Mouse (Mus musculus): Measurements from ENCODE around the gene Nrip1. TPM values are rescaled to one million over a fixed set of nuclear protein-coding genes. Genes with fewer than 3 reads are reported as not detected.

Nrip1 gene
- total and polyA plus RNA-seq, 3 experiments: 3.1 to 32.3 (median 20.6) TPM

GRCm38 (mm10) chr16:76350922-76351321, 22.7 kb downstream of the Nrip1 start:
- H3K4me1 ChIP-seq (ENCODE audit: control insufficient read depth, insufficient read depth, low read length): peaks cover 8% of the 10 kb centered on the region
- H3K4me3 ChIP-seq: no peak overlapping the region
- peaks cover 20% of the 10 kb centered on the region for H3K36me3 ChIP-seq (ENCODE audit: control insufficient read depth, insufficient read depth, low read length)
- TF ChIP-seq POLR2A (IDR thresholded peaks at IDR 0.05; ENCODE audit: insufficient read depth, low read depth, low read length): no peak
- TF ChIP-seq EP300 (IDR thresholded peaks at IDR 0.05; ENCODE audit: insufficient read depth, low read depth, low read length): no peak
- no peak for TF ChIP-seq CTCF (IDR thresholded peaks at IDR 0.05)
- no peaks in the 10 kb centered on the region for H3K27me3 ChIP-seq (ENCODE audit: control insufficient read depth, insufficient read depth, low read length)
- H3K27ac ChIP-seq: no peak overlapping the region
- intact Hi-C loops (cut with DNase I): no loop called here
- WGBS: 79% methylated on average over 8 of the region's 8 CpGs
- peaks cover 3% of the 10 kb centered on the region for H3K79me2 ChIP-seq (replicated peaks; ENCODE audit: control insufficient read depth, insufficient read depth, low read length)
- DNase-seq: no peak
- H3K9ac ChIP-seq (ENCODE audit: low read depth, low read length): no peak overlapping the region

DNA sequence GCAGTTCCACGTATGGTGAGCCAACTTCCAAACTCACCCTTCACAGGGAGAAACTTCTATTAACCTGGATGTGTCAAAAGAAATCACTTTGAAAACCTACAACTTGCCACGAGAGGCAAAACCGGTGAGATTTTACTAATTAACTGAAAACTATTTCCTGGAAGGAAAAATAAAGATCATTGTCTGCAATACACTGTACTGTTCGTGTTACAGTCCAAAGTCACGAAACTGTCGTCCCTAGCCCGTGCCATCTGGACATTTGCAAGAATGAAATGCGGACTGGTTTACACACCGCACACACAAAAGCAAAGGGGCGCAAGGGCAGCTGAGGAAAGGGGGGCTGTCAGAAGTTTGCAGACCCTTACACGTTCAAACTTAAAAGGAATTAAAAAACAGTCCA, 24.6 kb downstream of the Nrip1 start:
- DNase-seq: no peak
- 83% methylated on average over 11 of the region's 11 CpGs for WGBS
- Histone ChIP-seq H3K27me3 (ENCODE audit: control insufficient read depth, insufficient read depth, low read length) (no peaks in the 10 kb centered on the region), H3K27ac (no peak overlapping the region), H3K79me2 (replicated peaks; ENCODE audit: control insufficient read depth, insufficient read depth, low read length) (peaks cover 7% of the 10 kb centered on the region), H3K36me3 (ENCODE audit: control insufficient read depth, insufficient read depth, low read length) (peaks cover 11% of the 10 kb centered on the region), H3K4me1 (ENCODE audit: control insufficient read depth, insufficient read depth, low read length) (peaks cover 4% of the 10 kb centered on the region; the same call in 1 of the 2 replicates), H3K9ac (ENCODE audit: low read depth, low read length) (no peak overlapping the region), H3K4me3 (no peak overlapping the region)
- no peak for TF ChIP-seq EP300 (IDR thresholded peaks at IDR 0.05; ENCODE audit: insufficient read depth, low read depth, low read length)
- no peak for TF ChIP-seq CTCF (IDR thresholded peaks at IDR 0.05)
- TF ChIP-seq POLR2A (IDR thresholded peaks at IDR 0.05; ENCODE audit: insufficient read depth, low read depth, low read length): no peak
- intact Hi-C loops (cut with DNase I): no loop called here

DNA sequence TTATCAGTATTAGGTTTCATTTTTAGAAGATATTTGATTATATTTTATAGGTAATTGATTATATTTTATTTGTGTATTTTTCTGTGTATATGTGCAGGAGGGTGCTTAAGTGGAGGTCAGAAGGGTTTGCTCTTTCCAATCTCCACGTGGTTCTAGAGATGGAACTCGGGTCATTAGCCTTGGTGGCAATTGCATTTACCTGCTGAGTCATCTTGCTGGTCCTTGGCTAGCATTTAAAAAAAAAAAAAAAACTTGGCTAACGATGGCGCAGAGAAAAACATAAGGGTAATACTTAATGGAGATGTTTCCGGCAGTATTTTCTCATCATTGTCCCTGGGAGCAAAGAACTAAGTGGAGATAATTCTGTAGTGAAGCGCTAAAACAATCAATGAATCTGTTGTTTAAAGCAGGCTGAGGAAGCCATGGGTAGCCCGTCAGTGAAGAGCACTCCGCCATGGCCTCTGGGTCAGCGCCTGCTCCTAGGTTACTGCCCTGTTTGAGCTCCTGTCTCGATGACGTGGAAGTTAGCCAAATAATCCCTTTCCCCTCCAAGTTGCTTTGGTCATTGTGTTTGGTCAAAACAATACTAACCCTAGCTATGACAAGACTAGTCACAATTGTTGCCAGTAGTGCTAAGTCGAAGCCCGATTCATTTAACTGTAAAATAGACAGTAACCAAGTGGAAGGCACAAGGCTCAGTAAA, 25.8 kb downstream of the Nrip1 start:
- peaks cover 8% of the 10 kb centered on the region for H3K79me2 ChIP-seq (replicated peaks; ENCODE audit: control insufficient read depth, insufficient read depth, low read length)
- no peak overlapping the region for H3K27ac ChIP-seq
- peaks cover 2% of the 10 kb centered on the region; the same call in 1 of the 2 replicates for H3K4me1 ChIP-seq (ENCODE audit: control insufficient read depth, insufficient read depth, low read length)
- intact Hi-C loops (cut with DNase I): no loop called here
- DNase-seq: no peak
- 88% methylated on average over 13 of the region's 13 CpGs for WGBS
- TF ChIP-seq POLR2A (IDR thresholded peaks at IDR 0.05; ENCODE audit: insufficient read depth, low read depth, low read length) (no peak), EP300 (IDR thresholded peaks at IDR 0.05; ENCODE audit: insufficient read depth, low read depth, low read length) (no peak), CTCF (IDR thresholded peaks at IDR 0.05) (no peak)
- no peak overlapping the region for H3K4me3 ChIP-seq
- peaks cover 11% of the 10 kb centered on the region for H3K36me3 ChIP-seq (ENCODE audit: control insufficient read depth, insufficient read depth, low read length)
- H3K27me3 ChIP-seq (ENCODE audit: control insufficient read depth, insufficient read depth, low read length): no peaks in the 10 kb centered on the region
- no peak overlapping the region for H3K9ac ChIP-seq (ENCODE audit: low read depth, low read length)

DNA sequence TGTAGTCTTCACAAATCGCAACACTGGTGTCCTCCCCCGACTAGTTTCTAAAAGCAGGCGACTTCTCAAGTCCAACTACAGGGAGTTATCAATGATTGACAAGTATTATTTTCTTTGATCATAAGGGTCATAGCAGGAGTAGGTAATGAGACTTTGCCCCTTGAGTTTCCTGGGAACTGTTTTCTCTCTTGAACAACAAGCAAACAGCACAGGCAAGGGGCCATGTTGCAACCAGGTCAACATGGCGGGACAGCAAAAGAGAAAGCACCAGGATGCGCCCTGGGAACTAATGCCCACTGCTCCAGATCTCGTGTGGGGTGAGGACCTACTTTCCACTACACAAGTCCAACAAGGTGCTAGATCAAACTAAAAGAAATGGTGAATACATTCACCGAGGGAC, 27.3 kb downstream of the Nrip1 start:
- Histone ChIP-seq H3K9ac (ENCODE audit: low read depth, low read length) (no peak overlapping the region), H3K27ac (no peak overlapping the region), H3K79me2 (replicated peaks; ENCODE audit: control insufficient read depth, insufficient read depth, low read length) (peaks cover 15% of the 10 kb centered on the region), H3K36me3 (ENCODE audit: control insufficient read depth, insufficient read depth, low read length) (peaks cover 11% of the 10 kb centered on the region), H3K4me1 (ENCODE audit: control insufficient read depth, insufficient read depth, low read length) (peaks cover 8% of the 10 kb centered on the region), H3K27me3 (ENCODE audit: control insufficient read depth, insufficient read depth, low read length) (no peaks in the 10 kb centered on the region), H3K4me3 (no peak overlapping the region)
- no peak for DNase-seq
- 88% methylated on average over 7 of the region's 7 CpGs for WGBS
- TF ChIP-seq POLR2A (IDR thresholded peaks at IDR 0.05; ENCODE audit: insufficient read depth, low read depth, low read length) (no peak), CTCF (IDR thresholded peaks at IDR 0.05) (no peak), EP300 (IDR thresholded peaks at IDR 0.05; ENCODE audit: insufficient read depth, low read depth, low read length) (no peak)
- intact Hi-C loops (cut with DNase I): no loop called here

- Histone ChIP-seq H3K27ac (no peak overlapping the region), H3K4me3 (no peak overlapping the region), H3K27me3 (ENCODE audit: control insufficient read depth, insufficient read depth, low read length) (no peaks in the 10 kb centered on the region), H3K9ac (ENCODE audit: low read depth, low read length) (no peak overlapping the region), H3K79me2 (replicated peaks; ENCODE audit: control insufficient read depth, insufficient read depth, low read length) (peaks cover 15% of the 10 kb centered on the region), H3K4me1 (ENCODE audit: control insufficient read depth, insufficient read depth, low read length) (peaks cover 8% of the 10 kb centered on the region), H3K36me3 (ENCODE audit: control insufficient read depth, insufficient read depth, low read length) (peaks cover 11% of the 10 kb centered on the region)
- 93% methylated on average over 3 of the region's 3 CpGs for WGBS
- no peak for DNase-seq
- intact Hi-C loops (cut with DNase I): no loop called here
- no peak for TF ChIP-seq CTCF (IDR thresholded peaks at IDR 0.05)
- no peak for TF ChIP-seq EP300 (IDR thresholded peaks at IDR 0.05; ENCODE audit: insufficient read depth, low read depth, low read length)
Observed at GRCm38 (mm10) chr16:76344761-76345368, 28.8 kb downstream of the Nrip1 start.

DNA sequence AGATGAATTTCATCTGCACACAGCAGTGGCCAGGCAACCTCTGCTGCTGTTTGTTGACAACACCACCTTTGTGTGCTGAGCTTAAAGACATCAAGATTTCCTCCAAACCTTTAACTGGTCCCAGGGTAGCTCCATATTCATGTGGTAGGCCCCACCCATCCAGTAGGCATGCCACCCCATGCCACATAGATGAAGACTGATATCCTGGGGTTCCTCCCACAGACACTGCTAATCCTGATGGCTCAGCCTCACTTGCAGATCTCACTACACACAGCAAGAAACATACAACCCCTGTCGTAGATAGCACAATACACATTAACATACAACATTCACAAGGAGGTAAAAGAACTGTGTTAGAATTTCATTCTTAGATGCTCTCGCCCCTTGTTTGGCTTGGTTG, 29.6 kb downstream of the Nrip1 start:
- Histone ChIP-seq H3K27me3 (ENCODE audit: control insufficient read depth, insufficient read depth, low read length) (no peaks in the 10 kb centered on the region), H3K27ac (no peak overlapping the region), H3K9ac (ENCODE audit: low read depth, low read length) (no peak overlapping the region), H3K4me3 (no peak overlapping the region), H3K36me3 (ENCODE audit: control insufficient read depth, insufficient read depth, low read length) (peaks cover 11% of the 10 kb centered on the region), H3K79me2 (replicated peaks; ENCODE audit: control insufficient read depth, insufficient read depth, low read length) (peaks cover 15% of the 10 kb centered on the region), H3K4me1 (ENCODE audit: control insufficient read depth, insufficient read depth, low read length) (peaks cover 9% of the 10 kb centered on the region)
- intact Hi-C loops (cut with DNase I): no loop called here
- no peak for DNase-seq
- WGBS: 98% methylated on average over 2 of the region's 2 CpGs
- TF ChIP-seq CTCF (IDR thresholded peaks at IDR 0.05) (no peak), EP300 (IDR thresholded peaks at IDR 0.05; ENCODE audit: insufficient read depth, low read depth, low read length) (no peak), POLR2A (IDR thresholded peaks at IDR 0.05; ENCODE audit: insufficient read depth, low read depth, low read length) (no peak)

Data from heart, adult 2 months (tissue).